Mouse (Mus musculus): ENCODE results near the gene Elp4. TPM values are rescaled to one million over a fixed set of nuclear protein-coding genes. Genes with fewer than 3 reads are reported as not detected.

Gene Elp4
- polyA plus RNA-seq, 1 experiment from 2014 or later = 33.6 TPM

DNA sequence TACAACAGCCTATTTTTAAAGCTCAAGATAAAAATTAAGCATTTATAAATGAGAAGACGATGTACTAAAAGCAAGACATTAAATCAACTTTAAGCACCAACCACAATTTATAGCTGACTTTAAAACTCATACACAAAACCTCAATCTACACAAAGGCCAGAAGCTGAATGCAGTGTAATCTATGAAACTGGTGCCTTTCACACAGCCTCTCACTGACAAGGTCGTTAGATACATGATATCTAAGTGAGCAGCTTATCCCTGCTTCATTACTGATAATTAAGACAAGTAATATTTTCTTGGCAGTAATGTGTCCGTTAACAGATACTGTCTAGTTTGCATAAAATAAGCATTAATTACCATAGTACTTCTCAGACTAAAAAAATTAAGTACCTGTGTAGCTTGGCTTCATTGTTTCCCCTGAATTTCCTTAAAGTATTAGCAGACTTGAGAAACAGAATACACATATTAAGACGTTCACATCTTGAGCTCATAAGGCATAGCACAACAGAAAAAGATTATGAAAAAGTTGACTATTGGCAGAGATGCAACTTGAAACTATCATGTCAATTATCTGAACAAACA is 134.5 kb downstream of the Elp4 start:
- Histone ChIP-seq H3K4me3 (no peak overlapping the region), H3K27ac (no peak overlapping the region), H3K9me3 (no peaks in the 10 kb centered on the region), H3K36me3 (0 out of 2 replicates have a peak, but pooled peaks cover 5% of the 10 kb centered on the region), H3K27me3 (ENCODE audit: insufficient read depth, poor library complexity, severe bottlenecking) (no peaks in the 10 kb centered on the region), H3K4me1 (no peaks in the 10 kb centered on the region)
- DNase-seq (ENCODE audit: low spot score) = no peak
- 75% methylated on average over 4 of the region's 4 CpGs for WGBS

DNA sequence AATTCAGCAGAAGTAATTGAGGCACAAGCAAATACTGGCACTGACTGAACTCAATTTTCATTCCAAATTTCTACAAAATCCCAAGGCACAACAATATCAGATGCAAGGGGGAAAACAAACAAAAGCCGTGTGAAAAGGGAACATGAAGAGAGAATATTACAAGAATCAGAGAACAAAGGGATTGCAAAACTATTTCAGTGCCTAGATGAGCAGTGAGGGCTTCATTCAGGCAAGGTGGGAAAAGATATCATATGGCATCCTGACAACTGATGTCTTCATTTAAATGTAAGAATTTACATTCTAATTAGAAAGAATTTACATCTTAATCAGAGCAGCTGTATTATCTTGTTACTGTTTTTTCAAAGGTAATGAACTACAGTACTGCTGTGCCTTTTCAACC is 150.9 kb downstream of the Elp4 start:
- Histone ChIP-seq H3K4me3 (no peak overlapping the region), H3K27ac (no peak overlapping the region), H3K27me3 (ENCODE audit: insufficient read depth, poor library complexity, severe bottlenecking) (no peaks in the 10 kb centered on the region), H3K4me1 (no peaks in the 10 kb centered on the region), H3K9me3 (no peaks in the 10 kb centered on the region), H3K36me3 (no peaks in the 10 kb centered on the region)
- 72% methylated on average over 1 of the region's 1 CpGs for WGBS
- DNase-seq (ENCODE audit: low spot score) = no peak

DNA sequence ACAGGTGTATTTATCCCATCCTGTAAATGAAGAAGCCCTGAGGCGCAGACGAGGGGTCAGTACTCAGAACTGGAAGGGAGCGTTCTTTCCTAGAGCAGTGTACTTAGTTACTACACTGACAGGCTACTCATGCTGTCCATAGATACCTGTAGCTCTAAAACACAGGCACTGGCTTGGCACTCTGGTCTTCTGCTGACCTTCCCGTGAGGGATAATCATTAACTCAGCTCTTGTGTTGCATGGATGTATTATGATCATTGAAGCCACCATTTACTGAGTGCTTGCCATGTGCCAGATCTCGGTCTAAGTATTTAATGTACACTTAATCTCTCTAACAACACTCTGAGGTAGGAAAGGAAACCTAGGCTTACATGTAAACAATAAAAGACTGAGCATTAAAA is 155.3 kb downstream of the Elp4 start:
- 91% methylated on average over 5 of the region's 5 CpGs for WGBS
- no peak overlapping the region for H3K4me3 ChIP-seq
- no peaks in the 10 kb centered on the region for H3K27me3 ChIP-seq (ENCODE audit: insufficient read depth, poor library complexity, severe bottlenecking)

DNA sequence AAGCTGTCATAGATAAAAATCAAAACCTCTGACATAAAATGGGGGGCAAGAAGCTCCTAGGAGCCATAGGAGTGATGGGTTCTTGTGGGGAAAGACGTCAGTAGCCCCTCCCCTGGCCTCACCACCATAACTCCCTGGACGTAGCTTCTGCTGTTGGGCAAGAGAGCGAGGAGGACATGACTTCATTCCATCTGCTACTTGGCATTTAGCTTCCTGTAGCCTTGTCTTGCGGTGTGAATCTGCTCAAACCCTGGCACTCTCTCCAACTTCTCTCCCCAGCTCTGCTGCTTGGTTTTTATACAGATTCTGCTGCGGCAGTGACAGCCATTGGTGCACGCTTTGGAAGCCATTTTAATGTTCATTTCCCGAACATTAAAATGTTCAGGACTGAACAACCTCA is 157.5 kb downstream of the Elp4 start:
- 78% methylated on average over 7 of the region's 7 CpGs for WGBS
- H3K4me1 ChIP-seq = no peaks in the 10 kb centered on the region

More for the DNA sequence above, 155.3 kb downstream of the Elp4 start:
- no peaks in the 10 kb centered on the region for H3K4me1 ChIP-seq
- H3K27ac ChIP-seq = no peak overlapping the region
- DNase-seq (ENCODE audit: low spot score) = no peak
- 0 out of 2 replicates have a peak, but pooled peaks cover 2% of the 10 kb centered on the region for H3K9me3 ChIP-seq
- H3K36me3 ChIP-seq = no peaks in the 10 kb centered on the region

DNA sequence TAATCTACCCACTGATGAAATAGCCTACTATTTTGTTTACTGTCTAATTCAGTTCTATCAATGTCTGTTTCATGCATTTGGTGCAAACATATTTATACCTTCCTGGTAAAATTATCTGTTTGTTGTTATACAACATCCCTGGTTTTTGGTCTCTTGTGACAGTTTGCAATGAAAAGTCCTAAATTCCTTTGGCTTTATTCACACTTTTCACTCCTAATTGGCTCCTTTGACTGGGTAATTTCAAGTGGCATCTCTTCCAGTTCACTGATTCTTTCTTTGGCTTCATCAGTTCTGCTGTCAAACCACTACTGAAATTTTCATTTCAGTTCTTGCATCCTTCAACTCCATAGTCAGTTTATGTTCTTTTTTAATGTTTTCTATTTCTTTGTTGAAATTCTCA is 168.2 kb downstream of the Elp4 start:
- no peak for DNase-seq (ENCODE audit: low spot score)
- no peaks in the 10 kb centered on the region for H3K9me3 ChIP-seq
- H3K27ac ChIP-seq = no peak overlapping the region
- H3K4me3 ChIP-seq = no peak overlapping the region
- no peaks in the 10 kb centered on the region for H3K4me1 ChIP-seq
- H3K36me3 ChIP-seq = no peaks in the 10 kb centered on the region
- peaks cover 19% of the 10 kb centered on the region for H3K27me3 ChIP-seq (ENCODE audit: insufficient read depth, poor library complexity, severe bottlenecking)

More for the DNA sequence above, 157.5 kb downstream of the Elp4 start:
- no peaks in the 10 kb centered on the region for H3K36me3 ChIP-seq
- H3K9me3 ChIP-seq = 0 out of 2 replicates have a peak, but pooled peaks cover 2% of the 10 kb centered on the region
- no peak overlapping the region for H3K4me3 ChIP-seq
- DNase-seq (ENCODE audit: low spot score) = no peak
- H3K27me3 ChIP-seq (ENCODE audit: insufficient read depth, poor library complexity, severe bottlenecking) = no peaks in the 10 kb centered on the region
- no peak overlapping the region for H3K27ac ChIP-seq

DNA sequence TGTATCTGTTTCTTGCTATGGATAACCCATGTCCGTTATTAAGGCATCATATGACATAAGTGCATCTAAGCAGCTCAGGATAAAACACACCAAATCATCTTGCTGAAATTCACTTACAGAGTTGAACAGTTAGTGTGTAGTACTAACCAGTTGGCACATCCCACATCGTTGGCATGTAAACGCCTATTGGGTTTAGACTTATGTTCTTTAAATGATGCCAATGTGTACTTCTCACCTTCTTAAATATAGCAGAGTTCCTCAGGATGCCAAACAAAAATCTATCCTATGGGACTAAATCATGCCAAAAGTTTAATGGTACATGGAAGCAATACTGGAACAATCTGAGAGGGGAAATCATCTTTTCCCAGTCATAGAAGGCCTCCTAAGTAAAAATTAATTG is 173.7 kb downstream of the Elp4 start:
- WGBS = 91% methylated on average over 3 of the region's 3 CpGs
- Histone ChIP-seq H3K27me3 (ENCODE audit: insufficient read depth, poor library complexity, severe bottlenecking) (peaks cover 47% of the 10 kb centered on the region), H3K4me1 (no peaks in the 10 kb centered on the region), H3K9me3 (no peaks in the 10 kb centered on the region), H3K27ac (no peak overlapping the region), H3K36me3 (no peaks in the 10 kb centered on the region), H3K4me3 (no peak overlapping the region)
- DNase-seq (ENCODE audit: low spot score) = no peak

DNA sequence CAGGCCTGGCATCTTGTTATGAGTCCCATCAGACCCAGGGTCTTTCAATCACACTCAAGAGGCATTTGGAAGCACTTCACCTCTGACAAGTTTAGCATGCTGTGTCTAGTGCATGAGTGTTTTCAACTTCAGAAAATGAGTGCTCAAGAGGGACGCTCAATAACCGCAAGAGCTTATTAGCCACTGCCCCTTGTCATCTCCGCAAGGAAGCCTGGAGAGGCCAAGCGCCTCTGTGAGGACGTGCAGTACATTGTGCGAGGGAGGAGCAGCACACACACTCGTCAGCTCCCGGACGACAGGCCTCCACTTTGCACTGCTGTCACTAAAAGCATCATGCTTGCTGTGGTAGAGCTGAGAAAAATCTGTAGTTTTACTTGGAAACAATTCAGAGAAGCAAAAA is 177.7 kb downstream of the Elp4 start:
- peaks cover 61% of the 10 kb centered on the region for H3K27me3 ChIP-seq (ENCODE audit: insufficient read depth, poor library complexity, severe bottlenecking)
- H3K27ac ChIP-seq = no peak overlapping the region
- no peaks in the 10 kb centered on the region for H3K4me1 ChIP-seq
- DNase-seq (ENCODE audit: low spot score) = no peak
- H3K4me3 ChIP-seq = no peak overlapping the region
- H3K9me3 ChIP-seq = no peaks in the 10 kb centered on the region
- H3K36me3 ChIP-seq = no peaks in the 10 kb centered on the region
- 41% methylated on average over 9 of the region's 9 CpGs for WGBS

DNA sequence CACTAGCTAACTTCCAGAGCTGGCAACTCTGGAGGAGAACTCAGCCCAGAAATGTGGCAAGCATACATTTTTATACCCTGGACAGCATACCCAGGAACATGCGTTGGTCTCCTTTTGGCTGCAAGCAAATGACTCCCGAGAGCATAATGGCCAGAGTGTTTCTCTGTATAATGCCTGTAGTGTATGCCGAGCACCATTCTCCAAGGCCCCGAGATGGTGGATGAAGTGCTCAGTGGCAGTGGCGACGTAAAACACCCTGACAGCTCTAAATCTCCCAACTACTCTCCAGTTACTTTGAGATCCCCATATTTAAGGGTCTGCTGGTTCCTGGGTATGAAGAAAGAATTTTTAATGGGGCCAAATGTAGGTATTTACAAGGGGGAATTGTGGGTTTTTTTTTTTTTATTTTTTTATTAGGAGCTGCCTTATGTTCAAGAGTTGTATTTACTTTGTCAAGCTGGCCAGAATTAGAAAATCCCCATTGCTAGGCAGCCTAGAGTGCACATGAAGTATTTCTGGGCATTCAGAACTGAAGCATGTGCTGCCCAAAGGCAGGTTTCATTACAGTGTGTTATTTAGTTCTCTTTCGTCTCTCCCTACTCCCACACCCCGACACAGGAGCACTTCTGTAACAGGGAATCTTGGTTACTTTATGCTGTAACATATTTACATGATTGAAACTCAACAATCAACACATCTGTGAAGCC is 188.8 kb downstream of the Elp4 start:
- Histone ChIP-seq H3K4me1 (no peaks in the 10 kb centered on the region), H3K36me3 (no peaks in the 10 kb centered on the region), H3K27me3 (ENCODE audit: insufficient read depth, poor library complexity, severe bottlenecking) (peaks cover 24% of the 10 kb centered on the region; the same call in 1 of the 2 replicates), H3K9me3 (no peaks in the 10 kb centered on the region), H3K27ac (no peak overlapping the region), H3K4me3 (no peak overlapping the region)
- no peak for DNase-seq (ENCODE audit: low spot score)
- 80% methylated on average over 8 of the region's 8 CpGs for WGBS

DNA sequence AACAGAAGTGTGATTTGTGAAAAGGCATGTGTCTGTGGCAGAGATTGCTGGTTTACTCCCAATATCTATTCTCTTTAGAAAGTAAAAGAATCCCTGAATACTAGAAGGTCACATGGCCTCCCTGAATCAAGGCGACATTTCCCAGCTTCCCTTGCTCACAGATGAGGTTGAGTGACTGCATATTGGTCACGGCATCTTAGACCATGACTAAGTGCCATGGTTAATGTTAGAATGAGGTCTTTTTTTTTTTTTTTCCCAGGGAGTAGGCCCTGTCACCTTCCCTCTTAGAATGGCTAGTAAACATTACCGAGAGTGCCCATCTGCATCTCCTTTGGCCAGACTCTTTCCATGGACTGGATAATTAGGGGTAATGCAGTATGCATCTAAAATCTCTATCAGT is 193.9 kb downstream of the Elp4 start:
- H3K4me1 ChIP-seq = no peaks in the 10 kb centered on the region
- H3K9me3 ChIP-seq = no peaks in the 10 kb centered on the region
- no peak overlapping the region for H3K4me3 ChIP-seq
- no peak overlapping the region for H3K27ac ChIP-seq
- H3K27me3 ChIP-seq (ENCODE audit: insufficient read depth, poor library complexity, severe bottlenecking) = peaks cover 10% of the 10 kb centered on the region; the same call in 1 of the 2 replicates
- no peaks in the 10 kb centered on the region for H3K36me3 ChIP-seq
- DNase-seq (ENCODE audit: low spot score) = no peak
- WGBS = 91% methylated on average over 3 of the region's 3 CpGs

DNA sequence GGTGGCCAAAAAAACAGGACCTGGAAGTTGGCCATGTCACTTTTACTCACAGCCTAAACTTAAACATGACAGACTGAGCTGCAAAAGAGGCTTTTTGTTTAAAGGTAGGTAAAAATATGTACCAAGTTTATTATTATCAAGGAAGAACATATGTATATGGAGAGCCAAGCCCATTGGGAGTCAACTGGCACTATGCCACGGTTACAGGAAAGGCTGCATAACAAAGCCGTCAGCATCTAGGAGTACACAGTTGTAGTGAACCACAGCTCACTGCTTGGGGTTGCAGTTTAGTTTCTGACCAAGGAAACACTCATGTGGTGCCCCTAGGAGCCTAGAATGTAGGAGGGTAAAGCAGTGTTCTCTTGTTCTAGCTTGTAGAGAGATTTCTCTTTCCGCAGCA is 195.2 kb downstream of the Elp4 start:
- H3K4me3 ChIP-seq = no peak overlapping the region
- H3K36me3 ChIP-seq = no peaks in the 10 kb centered on the region
- H3K4me1 ChIP-seq = no peaks in the 10 kb centered on the region
- no peak overlapping the region for H3K27ac ChIP-seq
- peaks cover 10% of the 10 kb centered on the region; the same call in 1 of the 2 replicates for H3K27me3 ChIP-seq (ENCODE audit: insufficient read depth, poor library complexity, severe bottlenecking)
- H3K9me3 ChIP-seq = no peaks in the 10 kb centered on the region
- DNase-seq (ENCODE audit: low spot score) = no peak
- WGBS = 89% methylated on average over 3 of the region's 3 CpGs

DNA sequence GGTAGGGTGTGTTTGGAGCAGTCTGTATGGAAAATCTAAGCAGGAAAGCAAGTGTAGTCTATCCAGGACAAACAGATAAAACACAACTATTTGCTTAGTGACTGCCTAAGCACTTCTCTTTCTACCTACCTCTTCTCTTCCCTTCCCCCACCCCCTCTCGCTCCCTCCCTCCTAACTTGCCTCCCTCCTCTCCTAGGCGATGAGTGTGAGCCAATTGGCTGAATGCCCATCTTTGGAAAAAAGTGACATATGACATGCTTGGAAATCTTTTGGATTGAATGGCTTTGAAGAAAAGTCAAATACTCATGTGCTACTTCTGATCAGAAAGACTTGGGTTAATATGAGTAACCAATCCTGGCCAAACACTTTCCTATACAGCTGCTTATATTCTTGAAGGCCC is 199.0 kb downstream of the Elp4 start:
- H3K27me3 ChIP-seq (ENCODE audit: insufficient read depth, poor library complexity, severe bottlenecking) = no peaks in the 10 kb centered on the region
- no peak for DNase-seq (ENCODE audit: low spot score)
- H3K4me3 ChIP-seq = no peak overlapping the region
- no peaks in the 10 kb centered on the region for H3K4me1 ChIP-seq
- H3K9me3 ChIP-seq = no peaks in the 10 kb centered on the region
- WGBS = 87% methylated on average over 2 of the region's 2 CpGs
- H3K27ac ChIP-seq = no peak overlapping the region
- H3K36me3 ChIP-seq = no peaks in the 10 kb centered on the region

DNA sequence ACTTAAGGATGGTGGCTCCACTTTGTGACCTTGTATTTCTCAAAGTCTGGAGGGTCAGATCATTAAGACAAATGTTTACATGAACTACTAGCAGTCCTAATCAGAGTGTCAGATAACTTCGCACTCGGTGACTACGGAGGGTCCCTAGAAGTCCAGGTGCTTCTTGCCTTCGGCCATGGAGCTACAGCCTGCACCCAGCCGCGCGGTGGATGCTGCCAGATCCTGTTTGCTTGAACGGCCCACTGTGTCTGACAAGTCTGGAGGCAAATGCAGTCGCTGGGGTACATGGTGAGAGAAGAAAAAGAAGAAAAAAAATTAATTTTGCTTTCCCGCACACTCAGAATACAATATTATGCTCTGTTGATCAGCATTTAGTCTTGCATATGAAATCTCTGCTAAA is 201.8 kb downstream of the Elp4 start:
- Histone ChIP-seq H3K27ac (no peak overlapping the region), H3K4me1 (no peaks in the 10 kb centered on the region), H3K36me3 (no peaks in the 10 kb centered on the region), H3K9me3 (no peaks in the 10 kb centered on the region), H3K4me3 (no peak overlapping the region), H3K27me3 (ENCODE audit: insufficient read depth, poor library complexity, severe bottlenecking) (no peaks in the 10 kb centered on the region)
- no peak for DNase-seq (ENCODE audit: low spot score)
- whole genome bisulfite sequencing = 82% methylated on average over 10 of the region's 10 CpGs

DNA sequence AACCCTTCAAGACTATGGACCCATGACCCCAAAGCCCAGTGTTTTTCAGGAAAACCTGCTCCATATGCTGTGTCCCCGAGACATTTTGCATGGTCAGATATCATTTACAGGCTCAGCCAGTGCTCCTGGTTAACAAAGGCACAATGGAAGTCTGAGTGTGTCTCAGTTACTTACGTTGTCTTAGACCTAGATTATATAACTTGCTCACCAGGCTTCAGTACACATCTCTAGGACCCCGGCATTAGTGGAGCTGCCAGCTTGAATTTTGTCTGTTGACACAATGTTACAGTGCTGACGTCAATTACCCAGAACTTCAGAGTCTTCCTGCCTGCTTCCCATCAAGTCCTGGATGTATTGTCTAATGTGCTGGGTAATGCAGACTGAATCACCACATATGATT is 202.6 kb downstream of the Elp4 start:
- Histone ChIP-seq H3K4me1 (no peaks in the 10 kb centered on the region), H3K9me3 (no peaks in the 10 kb centered on the region), H3K27me3 (ENCODE audit: insufficient read depth, poor library complexity, severe bottlenecking) (no peaks in the 10 kb centered on the region), H3K36me3 (no peaks in the 10 kb centered on the region), H3K4me3 (no peak overlapping the region), H3K27ac (no peak overlapping the region)
- 56% methylated on average over 4 of the region's 4 CpGs for WGBS
- DNase-seq (ENCODE audit: low spot score) = no peak

DNA sequence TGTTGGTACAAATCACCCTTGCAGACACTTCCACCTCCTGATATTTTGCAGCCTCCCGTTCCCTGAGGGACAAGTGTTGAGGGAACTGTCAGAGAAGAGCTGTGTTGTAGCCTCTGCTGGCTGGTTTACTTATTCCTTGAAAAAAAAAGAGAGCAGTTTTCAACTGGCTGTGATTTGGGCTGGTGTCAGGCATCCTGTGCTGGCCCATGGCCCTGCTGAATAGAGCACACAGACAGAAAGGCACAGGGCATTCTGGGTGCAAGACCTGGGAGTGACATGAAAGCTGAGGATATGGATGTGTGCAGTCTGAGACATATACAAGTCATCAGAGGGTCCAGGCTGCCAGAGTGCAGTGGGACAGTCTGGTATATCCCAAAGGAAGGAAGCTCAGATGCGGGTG is 205.7 kb downstream of the Elp4 start:
- DNase-seq (ENCODE audit: low spot score) = no peak
- H3K9me3 ChIP-seq = no peaks in the 10 kb centered on the region
- H3K4me1 ChIP-seq = no peaks in the 10 kb centered on the region
- H3K4me3 ChIP-seq = no peak overlapping the region
- peaks cover 9% of the 10 kb centered on the region for H3K27me3 ChIP-seq (ENCODE audit: insufficient read depth, poor library complexity, severe bottlenecking)
- 59% methylated on average over 2 of the region's 2 CpGs for WGBS
- H3K27ac ChIP-seq = no peak overlapping the region
- no peaks in the 10 kb centered on the region for H3K36me3 ChIP-seq
